Mouse (Mus musculus) small intestine, adult 2 months (tissue): ENCODE measurements around the gene Atp5b. TPM values are rescaled to one million over a fixed set of nuclear protein-coding genes. Genes with fewer than 3 reads are reported as not detected.
"Not testable (repeated sequence)": the region's sequence is repeated elsewhere in the genome, so short reads cannot be mapped to it uniquely, and the experiment has no call there.

Experiments used
- H3K27ac ChIP-seq: fragments of 200-500 bp; 2 replicates; pipeline ENCODE4 v1.5.1; 2012; ENCODE audit warnings: low read depth, low read length, control low read depth, inconsistent platforms; ENCODE audit not compliant: insufficient read depth
- H3K27me3 ChIP-seq: fragments of 200-500 bp; 2 replicates; pipeline ENCODE4 v1.6.1; 2012; ENCODE audit warnings: mild to moderate bottlenecking, moderate library complexity, low read length, inconsistent platforms; ENCODE audit not compliant: control insufficient read depth, insufficient read depth
- H3K36me3 ChIP-seq: fragments of 200-500 bp; 2 replicates; pipeline ENCODE4 v1.6.1; 2012; ENCODE audit warnings: mild to moderate bottlenecking, low read length, control low read depth, inconsistent platforms; ENCODE audit not compliant: control insufficient read depth, insufficient read depth
- H3K4me1 ChIP-seq: fragments of 200-500 bp; 2 replicates; pipeline ENCODE4 v1.6.1; 2012; ENCODE audit warnings: low read length, inconsistent platforms, mixed read lengths; ENCODE audit not compliant: control insufficient read depth, insufficient read depth, insufficient read length
- H3K4me3 ChIP-seq: fragments of 200-500 bp; 2 replicates; pipeline ENCODE4 v1.5.1; 2012; ENCODE audit warnings: low read depth, mild to moderate bottlenecking, control low read depth, inconsistent platforms, low read length, moderate library complexity
- CTCF ChIP-seq: fragments of 200-500 bp; IDR thresholded peaks from 2 replicates; pipeline ENCODE4 v1.5.1; 2012; ENCODE audit warnings: low read depth, mild to moderate bottlenecking, control low read depth, inconsistent platforms, low read length, moderate library complexity, mixed read lengths; ENCODE audit not compliant: insufficient replicate concordance, insufficient read length; ENCODE audit errors: extremely low read depth
- POLR2A ChIP-seq: fragments of 200-500 bp; IDR thresholded peaks from 2 replicates; pipeline ENCODE4 v1.6.1; 2012; ENCODE audit warnings: low read depth, mild to moderate bottlenecking, control low read depth, inconsistent platforms, low read length, moderate library complexity
- WGBS: fragments of 180-500 bp; shearing (Covaris S2); methylation state at CpG from one replicate; pipeline ENCODE4 v1.1.7; 2018; 5-methylcytosine and 5-hydroxymethylcytosine counted together
- polyA plus RNA-seq: library from polyadenylated mRNA; depleted of rRNA; stranded (reverse); fragments of >200 nt; gene quantifications from 2 replicates; pipeline ENCODE4 v1.2.3, GENCODE M21; 2012

The Atp5b gene
- polyA plus RNA-seq, 1 experiment, result 5,521 TPM

GRCm38 (mm10) chr10:128086391-128086790 is 3.3 kb downstream of the Atp5b start:
- peak; percentile 43; the same call in 1 of the 2 replicates for TF ChIP-seq CTCF
- no peak for TF ChIP-seq POLR2A
- Histone ChIP-seq H3K36me3 (peaks cover 56% of the 10 kb centered on the region), H3K4me1 (peaks cover 5% of the 10 kb centered on the region; the same call in 1 of the 2 replicates), H3K27ac (no peak overlapping the region), H3K4me3 (no peak overlapping the region), H3K27me3 (no peaks in the 10 kb centered on the region)
- 58% methylated on average over 6 of the region's 6 CpGs for WGBS

GRCm38 (mm10) chr10:128087216-128087615 is 4.1 kb downstream of the Atp5b start:
- not testable (repeated sequence) for H3K4me3 ChIP-seq, H3K27me3 ChIP-seq, H3K4me1 ChIP-seq, H3K27ac ChIP-seq
- peaks cover 56% of the 10 kb centered on the region for H3K36me3 ChIP-seq
- 53% methylated on average over 2 of the region's 2 CpGs for WGBS

- H3K27ac ChIP-seq, result no peak overlapping the region
- 56% methylated on average over 5 of the region's 5 CpGs for WGBS
- H3K36me3 ChIP-seq, result peaks cover 56% of the 10 kb centered on the region
These were observed 5.1 kb downstream of the Atp5b start for GRCm38 (mm10) chr10:128088181-128088580.

GRCm38 (mm10) chr10:128089842-128090241 is 6.8 kb downstream of the Atp5b start:
- 37% methylated on average over 5 of the region's 5 CpGs for WGBS
- H3K27ac ChIP-seq, result no peak overlapping the region
- TF ChIP-seq POLR2A, result no peak
- TF ChIP-seq CTCF, result no peak
- H3K4me1 ChIP-seq, result peaks cover 3% of the 10 kb centered on the region; the same call in 1 of the 2 replicates
- peaks cover 49% of the 10 kb centered on the region for H3K36me3 ChIP-seq
- H3K27me3 ChIP-seq, result no peaks in the 10 kb centered on the region
- H3K4me3 ChIP-seq, result no peak overlapping the region

More at GRCm38 (mm10) chr10:128088181-128088580, 5.1 kb downstream of the Atp5b start:
- no peaks in the 10 kb centered on the region for H3K27me3 ChIP-seq
- peaks cover 5% of the 10 kb centered on the region; the same call in 1 of the 2 replicates for H3K4me1 ChIP-seq
- H3K4me3 ChIP-seq, result no peak overlapping the region
- TF ChIP-seq POLR2A, result no peak
- no peak for TF ChIP-seq CTCF

GRCm38 (mm10) chr10:128090651-128091563 is 7.8 kb downstream of the Atp5b start:
- H3K4me3 ChIP-seq, result peak overlapping the region; percentile 89
- TF ChIP-seq POLR2A (peak; percentile 21; the same call in 1 of the 2 replicates), CTCF (peak; percentile 94; the same call in 1 of the 2 replicates)
- H3K4me1 ChIP-seq, result peaks cover 3% of the 10 kb centered on the region; the same call in 1 of the 2 replicates
- no peaks in the 10 kb centered on the region for H3K27me3 ChIP-seq
- 2% methylated on average over 14 of the region's 14 CpGs for WGBS
- H3K27ac ChIP-seq, result peak overlapping the region; percentile 99
- peaks cover 39% of the 10 kb centered on the region for H3K36me3 ChIP-seq

- Histone ChIP-seq H3K36me3 (peaks cover 29% of the 10 kb centered on the region), H3K27ac (peak within 1 kb of the TSS; percentile 99), H3K27me3 (no peaks in the 10 kb centered on the region), H3K4me1 (peaks cover 6% of the 10 kb centered on the region; the same call in 1 of the 2 replicates), H3K4me3 (peak within 1 kb of the TSS; percentile 89)
- WGBS, result under 1% methylated on average over 20 of the region's 20 CpGs
- no peak for TF ChIP-seq CTCF
- no peak; the same call in 1 of the 2 replicates for TF ChIP-seq POLR2A
These were observed 8.8 kb downstream of the Atp5b start, which contains the start of gene Baz2a for GRCm38 (mm10) chr10:128091564-128092505. Gene Baz2a (plus strand): TSS chr10:128091577.
